Mouse (Mus musculus) retina, postnatal 7 days (tissue): Measurements from ENCODE around the gene Rprml.
A peak's percentile ranks its signal among the peaks of the same experiment; 100 is the strongest.

Experiments used
- DNase-seq: peaks from one replicate; pipeline ENCODE4 v3.0.0-alpha.2; 2012; ENCODE audit warnings: low read depth, low spot score

Rprml gene

GRCm38 (mm10) chr11:103649301-103649982 lies at the start of gene Rprml:
Rprml (plus strand) TSS chr11:103649570.
- no peak for DNase-seq

DNA sequence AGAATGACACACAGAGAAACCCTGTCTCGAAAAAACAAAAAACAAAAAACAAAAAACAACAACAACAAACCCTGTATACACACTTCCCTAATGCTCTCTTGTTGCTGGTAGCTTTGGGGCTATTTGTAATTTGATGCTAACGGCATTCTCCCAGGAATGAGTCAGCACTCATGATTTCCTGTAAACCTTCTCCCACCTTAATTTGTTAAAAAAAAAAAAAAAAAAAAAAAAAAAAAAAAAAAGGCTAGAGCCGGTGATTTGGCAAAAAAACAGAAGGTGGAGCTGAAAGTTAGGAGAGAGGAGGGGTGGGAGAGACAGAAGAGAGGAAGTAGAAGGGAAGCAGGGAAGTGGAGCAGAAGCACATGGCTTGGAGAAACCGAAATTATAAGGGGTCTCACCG lies 42.8 kb upstream of the Rprml start:
- no peak for DNase-seq

DNA sequence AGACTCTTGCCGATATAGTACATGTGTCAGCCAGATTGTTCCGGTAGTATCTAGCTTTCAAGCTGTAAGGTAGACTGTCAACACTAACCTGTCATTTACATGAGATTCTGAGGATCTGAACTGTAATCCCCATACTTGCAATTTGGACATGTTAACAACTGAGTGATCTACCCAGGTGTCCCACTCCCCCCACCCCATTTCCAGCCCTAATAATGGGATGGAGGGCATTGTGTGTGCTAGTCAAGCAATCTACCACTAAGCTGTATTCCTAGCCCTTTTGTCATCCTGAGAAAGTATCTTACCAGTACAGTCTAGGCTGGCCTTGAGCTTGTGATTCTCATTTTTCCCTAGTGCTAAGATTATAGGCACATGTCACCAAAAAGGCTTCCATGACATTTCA lies 38.6 kb upstream of the Rprml start:
- no peak for DNase-seq

- no peak for DNase-seq
These were observed 28.3 kb upstream of the Rprml start, which contains the start of gene Gm884 for GRCm38 (mm10) chr11:103621040-103621439. Gm884 (minus strand) TSS chr11:103621140.

DNA sequence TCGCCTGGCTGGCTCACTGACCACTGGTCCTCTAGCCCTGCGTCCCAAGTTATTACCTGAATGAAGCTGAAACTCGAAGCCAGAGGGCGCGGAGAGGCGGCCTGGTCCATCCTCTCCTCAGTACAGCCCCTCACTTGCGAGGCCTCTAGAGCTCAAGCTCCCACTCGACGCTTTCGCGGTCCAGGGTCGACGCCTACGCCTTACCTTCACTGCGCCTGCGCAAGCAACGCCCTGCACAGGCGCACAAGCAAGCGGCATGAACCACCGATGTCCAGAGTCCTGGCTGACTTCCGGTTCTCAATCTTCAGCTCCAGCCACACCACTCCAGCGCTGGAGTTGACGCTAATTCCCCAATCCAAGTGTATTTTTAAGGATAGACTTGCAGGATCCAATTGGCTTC lies 21.9 kb upstream of the Rprml start:
- no peak for DNase-seq

GRCm38 (mm10) chr11:103634806-103635205 lies 14.6 kb upstream of the Rprml start:
- no peak for DNase-seq

DNA sequence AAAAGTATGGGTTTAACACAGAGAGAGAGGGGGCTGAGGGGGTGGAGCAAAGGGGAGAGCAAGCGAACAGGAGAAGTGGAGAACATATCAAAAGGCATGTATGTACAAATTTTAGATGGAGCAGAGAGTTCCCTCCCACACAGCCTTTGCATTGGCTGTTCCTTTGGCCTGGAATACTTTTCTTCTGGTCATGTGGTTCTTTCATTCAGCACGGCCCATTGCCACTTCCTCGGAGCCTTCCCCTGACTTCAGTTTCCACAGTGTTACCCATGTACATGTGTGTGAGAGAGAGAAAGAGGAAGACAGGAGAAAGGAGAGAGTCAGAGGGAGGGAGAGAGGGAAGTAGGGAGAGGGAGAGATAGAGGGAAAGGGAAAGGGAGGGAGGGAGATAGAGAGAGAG lies 13.9 kb upstream of the Rprml start:
- no peak for DNase-seq

GRCm38 (mm10) chr11:103636261-103636660 lies 13.1 kb upstream of the Rprml start:
- DNase-seq = no peak

DNA sequence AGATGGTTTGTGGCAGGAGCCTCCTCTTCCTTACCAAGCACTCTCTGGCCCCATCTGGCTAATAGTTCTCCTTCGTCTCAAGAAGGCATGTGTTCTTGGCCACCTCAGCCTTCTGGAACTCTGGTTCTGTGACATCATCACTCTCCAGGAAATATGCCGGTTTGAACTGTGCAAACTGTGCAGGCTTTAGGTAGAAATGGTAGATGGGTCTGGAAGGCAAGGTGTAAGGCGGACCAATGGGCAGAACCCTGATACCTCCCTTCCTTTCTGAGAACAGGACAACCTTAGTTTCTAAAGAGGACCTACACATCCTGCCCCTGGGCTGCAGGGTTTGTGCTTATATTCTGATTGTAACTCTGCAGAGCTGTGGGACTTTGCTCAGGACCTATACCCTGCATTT lies 10.6 kb upstream of the Rprml start, which contains the start of gene Lyzl6:
Gene Lyzl6 (minus strand): TSS at position 101 of the 400 bp plus-strand sequence.
- no peak for DNase-seq

DNA sequence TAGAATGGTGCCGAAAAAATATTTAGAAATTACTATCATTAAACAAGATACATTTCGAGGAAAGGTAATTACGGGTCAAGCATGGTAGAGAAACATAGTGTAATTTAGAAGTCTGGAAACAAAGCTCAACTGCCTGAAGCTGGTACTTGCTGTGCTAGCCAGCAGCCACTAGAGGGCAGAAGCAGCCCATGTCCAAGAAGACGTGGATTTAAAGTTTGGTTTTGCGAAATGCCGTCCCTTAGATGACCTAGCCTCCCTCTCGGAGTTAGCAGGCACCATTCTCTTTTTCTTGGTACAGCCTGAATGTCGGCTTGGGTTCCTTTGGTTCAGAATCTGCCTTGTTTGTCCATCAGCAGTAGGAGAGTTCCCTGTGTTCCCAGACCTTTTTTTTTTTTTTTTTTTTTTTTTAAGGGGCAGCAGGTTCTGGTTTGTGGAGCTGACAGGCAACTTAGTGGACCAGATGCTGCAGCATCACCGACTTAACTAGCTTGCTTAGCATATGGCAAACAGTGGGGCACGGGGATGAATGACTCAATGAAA lies 9.9 kb upstream of the Rprml start:
- DNase-seq = peak; percentile 38

- no peak for DNase-seq
These were observed 6.2 kb upstream of the Rprml start for GRCm38 (mm10) chr11:103643211-103643610.

- DNase-seq = no peak
These were observed 3.6 kb upstream of the Rprml start for GRCm38 (mm10) chr11:103645731-103646130.

GRCm38 (mm10) chr11:103646301-103646700 lies 3.1 kb upstream of the Rprml start:
- no peak for DNase-seq

DNA sequence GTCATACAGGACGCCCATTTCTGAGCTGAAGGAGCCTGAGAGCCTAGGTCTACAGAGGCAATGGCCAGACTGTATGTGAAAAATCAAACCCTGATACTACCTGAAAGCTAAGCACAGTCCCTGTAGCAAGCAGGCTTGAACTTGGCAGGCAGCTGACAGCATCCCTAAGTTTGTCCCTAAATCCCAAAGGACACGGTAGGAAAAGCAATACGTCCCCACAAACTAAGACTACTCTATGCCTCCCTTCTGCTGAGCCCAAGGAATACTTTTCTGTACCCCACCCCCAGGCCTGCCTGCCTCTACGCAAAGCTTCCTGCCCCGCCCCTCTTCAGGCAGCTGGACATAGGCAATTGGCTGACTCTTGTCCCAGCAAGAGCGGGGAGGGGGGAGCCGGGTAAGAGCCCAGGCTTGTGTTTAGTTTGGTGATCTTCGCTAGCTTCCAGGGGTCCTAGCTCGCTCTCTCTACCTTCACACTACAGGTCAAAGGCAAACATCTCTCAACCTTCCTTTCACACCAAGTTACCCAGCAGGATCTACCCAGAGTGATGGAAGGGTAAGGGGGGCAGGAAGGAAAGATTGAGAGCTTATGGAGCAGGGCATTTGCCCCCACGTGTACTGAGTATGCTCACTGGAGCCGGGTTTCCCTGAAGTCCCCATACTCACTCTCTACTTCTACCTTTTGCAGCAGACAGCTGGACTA lies 1.3 kb upstream of the Rprml start:
- no peak for DNase-seq

DNA sequence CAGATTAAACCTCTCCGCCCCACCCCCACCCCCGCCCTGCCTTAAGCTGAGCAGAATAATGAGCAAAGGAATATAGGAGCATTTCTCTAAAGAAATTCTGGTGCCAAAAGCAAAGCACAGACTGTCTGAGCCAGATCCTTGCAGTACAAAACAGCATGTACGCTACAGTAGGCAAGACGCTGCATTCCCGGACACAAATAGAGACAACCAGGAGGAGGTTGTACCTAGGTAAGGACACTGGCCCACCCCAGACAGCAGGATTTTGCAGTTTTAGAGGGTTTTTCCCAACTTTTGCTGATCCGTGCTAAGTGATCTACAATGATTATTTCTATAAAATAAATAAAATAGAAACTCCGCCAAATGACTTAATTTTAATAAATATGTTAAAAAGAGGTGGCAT lies 714 bp upstream of the Rprml start:
- no peak for DNase-seq

GRCm38 (mm10) chr11:103649983-103650493 lies 668 bp downstream of the Rprml start:
- no peak for DNase-seq

- no peak for DNase-seq
These were observed 2.1 kb downstream of the Rprml start for GRCm38 (mm10) chr11:103651426-103651825.

DNA sequence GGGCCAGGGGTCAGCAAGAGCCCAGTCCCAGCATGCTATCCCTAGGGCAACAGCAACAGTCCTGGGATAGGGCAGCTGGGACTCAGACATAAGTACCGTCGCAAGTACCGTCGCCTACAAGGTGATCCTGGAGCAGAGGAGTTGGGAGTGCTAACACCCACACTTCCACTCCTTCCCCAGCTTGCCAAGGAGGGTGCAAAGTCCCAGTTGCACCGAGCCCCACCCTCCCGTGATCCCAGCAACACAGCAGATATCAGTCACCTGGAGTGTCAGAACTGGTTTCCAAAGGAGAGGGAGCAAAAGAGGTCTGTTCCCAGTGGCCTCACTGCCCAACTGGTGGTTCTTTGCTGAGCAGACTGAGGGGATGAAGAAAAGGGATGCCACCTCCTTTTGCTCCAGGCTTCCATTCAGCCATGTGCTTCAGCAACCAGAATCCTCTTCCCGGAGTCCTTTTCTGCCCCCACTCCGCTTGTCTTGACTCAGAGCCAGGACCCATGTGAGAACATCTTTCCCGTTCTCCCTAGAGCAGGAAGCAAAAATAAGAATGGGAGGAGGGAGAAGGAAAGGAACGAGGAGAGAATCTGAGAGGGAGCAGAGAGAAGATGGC lies 4.1 kb downstream of the Rprml start:
- no peak for DNase-seq

GRCm38 (mm10) chr11:103656520-103656919 lies 7.2 kb downstream of the Rprml start:
- no peak for DNase-seq

GRCm38 (mm10) chr11:103658189-103658588 lies 8.8 kb downstream of the Rprml start:
- no peak for DNase-seq

DNA sequence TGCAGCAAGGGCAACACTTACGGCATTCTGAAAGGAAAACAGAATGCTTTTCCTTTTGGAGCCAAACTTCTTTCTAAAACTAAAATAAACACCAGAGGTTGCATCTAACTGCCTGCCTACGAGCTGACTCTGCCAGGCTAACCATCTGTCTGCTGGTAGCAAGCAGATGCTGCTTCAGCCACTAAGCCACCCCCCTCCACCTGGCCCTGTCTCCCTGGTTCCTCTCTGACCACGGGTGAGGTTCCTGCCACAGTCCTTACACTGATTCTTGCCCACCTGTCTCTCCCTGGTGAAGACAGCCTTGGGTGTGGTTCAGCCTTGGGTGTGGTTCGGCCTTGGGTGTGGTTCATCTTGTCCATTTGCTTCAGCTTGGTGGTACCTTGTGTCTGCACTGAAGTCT lies 12.5 kb downstream of the Rprml start:
- no peak for DNase-seq

GRCm38 (mm10) chr11:103662546-103662945 lies 13.2 kb downstream of the Rprml start:
- no peak for DNase-seq
